Mouse (Mus musculus): ENCODE measurements around the gene Grm3. TPM values are rescaled to one million over a fixed set of nuclear protein-coding genes. Genes with fewer than 3 reads are reported as not detected.

The Grm3 gene
- polyA plus RNA-seq, 1 experiment: not detected

DNA sequence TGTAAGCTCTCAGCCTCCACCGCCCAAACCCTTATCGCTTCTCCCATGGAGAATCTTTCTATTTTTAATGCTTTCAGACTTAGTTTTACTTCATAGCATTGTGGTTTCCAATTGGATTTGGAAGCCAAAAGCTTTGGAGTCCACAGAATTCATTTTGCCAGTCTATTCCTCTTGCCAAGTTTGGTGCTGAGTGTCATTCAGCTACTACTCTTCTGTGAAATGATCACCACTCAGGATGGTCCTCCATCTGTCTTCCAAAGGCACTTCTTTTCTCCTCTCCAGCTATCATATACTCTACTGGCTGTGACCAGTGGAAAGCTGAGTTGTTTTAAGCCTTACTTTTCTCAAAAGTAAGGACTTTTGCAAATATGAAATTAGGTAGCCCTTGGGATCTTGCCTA lies 86.4 kb downstream of the Grm3 start:
- no peaks in the 10 kb centered on the region for H3K9me3 ChIP-seq
- H3K4me1 ChIP-seq: no peaks in the 10 kb centered on the region
- no peak overlapping the region for H3K4me3 ChIP-seq (replicated peaks)
- H3K36me3 ChIP-seq (replicated peaks; ENCODE audit: low read length): no peaks in the 10 kb centered on the region
- TF ChIP-seq FLI1 (IDR thresholded peaks at IDR 0.05; ENCODE audit: low read length) (no peak), GATA1 (IDR thresholded peaks at IDR 0.05; ENCODE audit: borderline replicate concordance, low read length) (no peak)
- H3K27me3 ChIP-seq (replicated peaks): no peaks in the 10 kb centered on the region

DNA sequence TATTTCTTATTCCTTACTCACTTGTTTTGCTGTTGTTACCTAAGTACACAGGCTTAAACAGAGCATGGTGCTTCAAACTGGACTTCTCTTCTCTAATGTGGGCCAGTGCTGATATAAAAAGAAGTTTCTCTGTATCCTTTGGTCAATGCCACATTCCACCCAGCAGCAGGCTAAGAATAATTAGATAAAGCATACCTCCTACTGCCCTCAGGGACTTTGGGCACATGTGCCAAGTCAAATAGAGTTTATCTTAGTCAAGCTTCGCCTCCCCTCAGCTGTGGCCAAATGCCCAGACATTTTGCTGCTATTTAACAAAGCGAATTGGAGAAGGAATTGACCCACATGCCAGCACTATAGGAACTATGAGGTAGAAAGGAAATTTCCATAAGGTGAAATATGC lies 97.8 kb downstream of the Grm3 start:
- Histone ChIP-seq H3K4me3 (replicated peaks) (no peak overlapping the region), H3K9me3 (no peaks in the 10 kb centered on the region)

DNA sequence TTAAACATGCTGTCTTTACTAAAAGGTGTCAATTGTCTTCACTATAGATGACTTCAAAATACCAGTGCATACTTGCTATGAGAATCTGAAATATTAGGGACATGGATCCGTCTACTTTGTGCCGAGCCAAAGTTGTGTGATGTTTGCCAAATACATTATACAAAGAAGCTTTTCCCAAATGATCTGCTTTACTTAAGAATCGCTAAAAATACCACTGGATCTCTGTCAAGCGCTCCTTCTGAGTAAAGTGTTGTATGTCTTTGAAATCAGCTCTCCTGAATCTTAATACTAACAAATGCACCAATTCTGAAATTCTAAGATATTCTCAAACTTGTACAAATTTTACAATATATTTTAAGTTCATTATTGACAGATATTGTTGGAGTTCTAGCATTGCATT lies 100.6 kb downstream of the Grm3 start:
- TF ChIP-seq FLI1 (IDR thresholded peaks at IDR 0.05; ENCODE audit: low read length): no peak
- Histone ChIP-seq H3K4me3 (replicated peaks) (no peak overlapping the region), H3K36me3 (replicated peaks; ENCODE audit: low read length) (no peaks in the 10 kb centered on the region), H3K4me1 (no peaks in the 10 kb centered on the region), H3K27me3 (replicated peaks) (no peaks in the 10 kb centered on the region), H3K9me3 (no peaks in the 10 kb centered on the region)

More for the DNA sequence above, 97.8 kb downstream of the Grm3 start:
- Histone ChIP-seq H3K27me3 (replicated peaks) (no peaks in the 10 kb centered on the region), H3K4me1 (no peaks in the 10 kb centered on the region), H3K36me3 (replicated peaks; ENCODE audit: low read length) (no peaks in the 10 kb centered on the region)
- TF ChIP-seq GATA1 (IDR thresholded peaks at IDR 0.05; ENCODE audit: borderline replicate concordance, low read length) (no peak), FLI1 (IDR thresholded peaks at IDR 0.05; ENCODE audit: low read length) (no peak)

DNA sequence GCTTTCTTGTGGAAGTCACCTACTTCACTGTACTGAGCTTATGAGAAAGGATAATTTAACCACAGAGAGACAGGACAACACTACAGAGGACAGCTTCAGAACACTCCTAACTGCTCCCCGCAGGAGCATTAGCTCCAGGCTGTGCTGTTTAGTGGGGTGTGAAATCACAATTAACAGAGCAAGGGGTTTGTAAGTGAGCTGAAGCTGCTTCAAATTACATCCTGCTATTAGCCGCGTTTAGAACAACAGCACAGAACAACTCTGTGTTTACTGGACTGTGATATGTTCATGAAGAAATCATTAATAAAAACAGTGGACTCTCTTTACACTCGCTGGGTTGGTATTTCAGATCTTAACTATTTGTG lies 101.9 kb downstream of the Grm3 start:
- Histone ChIP-seq H3K36me3 (replicated peaks; ENCODE audit: low read length) (no peaks in the 10 kb centered on the region), H3K27me3 (replicated peaks) (no peaks in the 10 kb centered on the region), H3K4me1 (no peaks in the 10 kb centered on the region), H3K9me3 (no peaks in the 10 kb centered on the region), H3K4me3 (replicated peaks) (no peak overlapping the region)
- no peak for TF ChIP-seq FLI1 (IDR thresholded peaks at IDR 0.05; ENCODE audit: low read length)
- TF ChIP-seq GATA1 (IDR thresholded peaks at IDR 0.05; ENCODE audit: borderline replicate concordance, low read length): no peak

DNA sequence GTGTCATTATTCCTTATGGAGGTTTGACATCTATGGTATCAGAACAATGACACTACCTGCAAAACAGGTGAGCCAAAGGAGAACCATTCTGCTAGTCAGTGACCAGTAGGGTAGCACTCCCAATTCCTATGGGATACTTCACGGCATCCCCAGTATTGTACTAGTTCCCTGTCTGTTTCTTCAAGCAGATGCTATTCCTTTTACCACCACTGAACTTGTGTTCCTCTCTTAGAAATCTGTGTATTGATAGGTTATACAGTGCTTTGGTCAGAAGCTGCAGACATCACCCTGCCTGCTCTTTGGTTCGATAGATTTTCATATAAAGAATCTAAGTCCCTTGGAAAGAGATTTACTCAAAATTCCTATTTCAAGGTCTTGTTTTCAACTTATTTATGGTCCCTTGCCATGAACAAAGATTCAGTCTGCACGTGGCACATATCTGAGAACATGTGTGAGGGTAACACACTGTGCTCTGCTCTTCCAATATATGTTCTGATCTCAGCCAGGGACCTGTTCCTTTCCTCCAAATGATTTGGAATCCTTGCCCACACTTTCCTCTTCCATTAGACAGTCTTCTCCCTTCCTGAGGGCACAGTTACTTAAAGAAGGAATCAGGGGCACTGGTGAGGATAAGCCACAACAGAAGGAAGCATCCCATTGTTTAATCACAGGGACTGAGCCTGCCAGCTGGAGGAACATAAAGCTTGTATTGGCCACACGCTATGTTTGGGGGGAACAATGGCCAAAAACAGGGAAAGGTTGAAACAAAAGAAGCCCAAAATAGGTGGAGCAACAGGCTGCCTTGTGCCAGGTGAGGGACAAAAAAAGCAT lies 102.5 kb downstream of the Grm3 start:
- TF ChIP-seq FLI1 (IDR thresholded peaks at IDR 0.05; ENCODE audit: low read length) (no peak), GATA1 (IDR thresholded peaks at IDR 0.05; ENCODE audit: borderline replicate concordance, low read length) (no peak)
- H3K4me1 ChIP-seq: no peaks in the 10 kb centered on the region
- no peaks in the 10 kb centered on the region for H3K9me3 ChIP-seq
- H3K4me3 ChIP-seq (replicated peaks): no peak overlapping the region
- no peaks in the 10 kb centered on the region for H3K27me3 ChIP-seq (replicated peaks)
- H3K36me3 ChIP-seq (replicated peaks; ENCODE audit: low read length): no peaks in the 10 kb centered on the region

DNA sequence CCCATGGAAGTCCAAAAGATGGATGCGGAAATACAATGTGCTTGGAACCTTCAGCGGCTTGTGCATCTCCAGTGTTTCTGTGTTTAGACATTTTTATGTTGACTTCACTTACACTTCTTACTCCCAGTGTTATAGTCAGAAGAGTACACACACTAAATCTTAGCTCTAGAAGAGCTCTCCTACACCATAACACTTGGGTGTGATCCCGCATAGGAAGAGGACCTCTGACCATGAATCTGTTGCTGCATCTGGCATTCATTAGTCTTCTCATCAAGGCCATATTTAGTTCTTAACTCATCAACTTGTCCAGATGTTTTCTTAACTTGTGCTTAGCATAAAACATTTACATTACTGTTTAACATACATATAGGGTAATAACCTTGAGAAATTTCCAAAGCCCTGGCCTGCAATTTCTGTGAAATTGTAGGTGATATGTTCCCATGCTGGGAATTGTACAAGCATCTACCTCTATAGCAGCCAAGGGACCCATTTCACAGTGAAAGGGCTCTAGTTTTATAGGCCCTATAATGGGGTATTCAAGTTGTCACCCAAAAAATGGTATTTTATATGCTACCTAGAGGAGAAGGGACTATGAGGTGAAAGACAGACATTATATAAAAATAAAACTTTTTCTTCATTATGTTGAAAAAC lies 103.4 kb downstream of the Grm3 start:
- H3K36me3 ChIP-seq (replicated peaks; ENCODE audit: low read length): no peaks in the 10 kb centered on the region
- H3K27me3 ChIP-seq (replicated peaks): no peaks in the 10 kb centered on the region
- H3K4me1 ChIP-seq: no peaks in the 10 kb centered on the region
- no peaks in the 10 kb centered on the region for H3K9me3 ChIP-seq
- no peak for TF ChIP-seq GATA1 (IDR thresholded peaks at IDR 0.05; ENCODE audit: borderline replicate concordance, low read length)
- TF ChIP-seq FLI1 (IDR thresholded peaks at IDR 0.05; ENCODE audit: low read length): no peak
- H3K4me3 ChIP-seq (replicated peaks): no peak overlapping the region

DNA sequence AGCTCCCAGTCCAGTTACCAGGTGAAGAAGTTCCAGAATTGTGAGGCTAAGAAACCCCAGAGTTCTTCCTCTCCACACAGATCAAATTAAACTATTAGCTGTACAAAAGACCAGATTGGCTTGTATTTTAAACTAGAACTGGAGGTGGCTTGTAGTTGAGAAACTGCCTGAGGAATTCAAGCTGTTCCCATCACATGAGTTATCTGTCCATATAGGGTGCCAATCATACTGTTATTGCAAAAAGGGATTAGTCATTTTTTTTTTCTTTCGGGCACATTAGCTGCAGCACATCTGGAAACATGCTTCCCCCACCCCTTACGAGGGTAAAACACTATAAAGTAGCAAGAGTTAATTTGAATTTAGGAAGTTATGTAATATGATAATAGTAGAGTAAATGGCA lies 145.9 kb downstream of the Grm3 start:
- H3K27me3 ChIP-seq (replicated peaks): no peaks in the 10 kb centered on the region
- no peak for TF ChIP-seq FLI1 (IDR thresholded peaks at IDR 0.05; ENCODE audit: low read length)
- TF ChIP-seq GATA1 (IDR thresholded peaks at IDR 0.05; ENCODE audit: borderline replicate concordance, low read length): no peak
- no peaks in the 10 kb centered on the region for H3K9me3 ChIP-seq
- H3K4me1 ChIP-seq: no peaks in the 10 kb centered on the region
- no peak overlapping the region for H3K4me3 ChIP-seq (replicated peaks)
- no peaks in the 10 kb centered on the region for H3K36me3 ChIP-seq (replicated peaks; ENCODE audit: low read length)

DNA sequence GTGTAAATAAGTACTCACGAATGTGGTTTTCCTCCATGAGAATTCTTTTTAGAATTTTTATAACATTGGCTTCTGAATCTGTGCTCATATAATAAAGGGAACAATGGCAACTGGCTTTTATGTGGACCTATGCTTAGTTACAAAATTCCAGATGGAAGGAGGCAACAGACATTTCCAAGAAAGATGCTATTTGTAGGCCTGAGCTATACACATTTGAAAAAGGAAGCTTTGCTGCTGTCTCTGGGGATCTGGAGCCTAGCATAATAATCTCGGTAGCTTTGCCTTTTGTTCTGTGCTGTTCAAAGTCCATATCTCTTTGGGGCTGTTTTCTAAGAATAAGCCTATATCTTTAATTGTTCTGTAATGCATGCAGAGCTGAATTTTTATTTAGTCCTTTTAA lies 146.4 kb downstream of the Grm3 start:
- Histone ChIP-seq H3K27me3 (replicated peaks) (no peaks in the 10 kb centered on the region), H3K4me1 (no peaks in the 10 kb centered on the region), H3K36me3 (replicated peaks; ENCODE audit: low read length) (no peaks in the 10 kb centered on the region), H3K4me3 (replicated peaks) (no peak overlapping the region), H3K9me3 (no peaks in the 10 kb centered on the region)
- TF ChIP-seq FLI1 (IDR thresholded peaks at IDR 0.05; ENCODE audit: low read length) (no peak), GATA1 (IDR thresholded peaks at IDR 0.05; ENCODE audit: borderline replicate concordance, low read length) (no peak)

DNA sequence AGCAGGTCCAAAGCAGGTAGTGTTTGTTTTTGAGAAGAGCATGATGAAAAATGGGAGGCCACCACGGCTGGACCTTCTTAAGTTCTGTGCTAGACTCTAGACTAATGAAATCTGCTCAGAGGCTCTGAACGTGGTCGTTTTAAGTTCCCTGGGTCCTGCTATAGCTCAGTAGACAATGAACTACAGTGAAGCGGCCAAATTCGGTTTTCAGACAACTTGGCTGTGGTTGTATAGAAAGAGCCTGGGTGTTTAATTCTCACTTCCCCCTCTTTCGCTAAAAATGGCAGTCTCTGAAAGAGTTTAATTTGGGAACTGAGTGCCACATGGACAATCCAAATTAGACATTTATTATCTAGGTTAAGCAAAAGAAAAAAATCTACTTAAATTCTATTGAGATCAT lies 154.0 kb downstream of the Grm3 start:
- H3K27me3 ChIP-seq (replicated peaks): no peaks in the 10 kb centered on the region
- H3K4me3 ChIP-seq (replicated peaks): no peak overlapping the region
- TF ChIP-seq GATA1 (IDR thresholded peaks at IDR 0.05; ENCODE audit: borderline replicate concordance, low read length) (no peak), FLI1 (IDR thresholded peaks at IDR 0.05; ENCODE audit: low read length) (no peak)
- no peaks in the 10 kb centered on the region for H3K36me3 ChIP-seq (replicated peaks; ENCODE audit: low read length)
- H3K4me1 ChIP-seq: no peaks in the 10 kb centered on the region
- peaks cover 12% of the 10 kb centered on the region for H3K9me3 ChIP-seq

DNA sequence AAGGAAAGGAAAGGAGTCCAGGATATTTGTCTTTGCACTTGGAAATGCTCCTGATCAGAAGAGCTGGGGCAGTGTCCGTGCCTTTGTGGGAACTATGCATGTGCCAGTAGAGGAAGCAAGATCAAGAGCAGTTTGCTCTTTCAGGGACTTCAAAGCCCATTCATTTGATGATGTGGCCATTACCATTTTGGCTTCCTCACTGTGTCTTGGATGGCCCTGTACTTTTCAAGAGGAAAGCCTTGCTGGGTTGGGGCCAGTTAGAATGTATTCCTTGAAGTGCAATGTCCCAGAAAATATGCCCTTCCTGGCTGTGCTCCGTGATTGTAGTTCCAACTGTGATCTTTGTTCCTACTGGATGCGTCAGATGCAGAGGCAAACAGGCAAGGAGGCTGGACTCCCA lies 167.3 kb downstream of the Grm3 start:
- Histone ChIP-seq H3K36me3 (replicated peaks; ENCODE audit: low read length) (no peaks in the 10 kb centered on the region), H3K4me3 (replicated peaks) (no peak overlapping the region), H3K27me3 (replicated peaks) (no peaks in the 10 kb centered on the region), H3K4me1 (no peaks in the 10 kb centered on the region), H3K9me3 (no peaks in the 10 kb centered on the region; the same call in 1 of the 2 replicates)
- no peak for TF ChIP-seq GATA1 (IDR thresholded peaks at IDR 0.05; ENCODE audit: borderline replicate concordance, low read length)
- no peak for TF ChIP-seq FLI1 (IDR thresholded peaks at IDR 0.05; ENCODE audit: low read length)
